Mouse (Mus musculus) ES-E14 (cell line): Measurements from ENCODE around the gene Ucp1. TPM values are rescaled to one million over a fixed set of nuclear protein-coding genes. Genes with fewer than 3 reads are reported as not detected.

Experiments used
- DNase-seq: peaks from one replicate; pipeline ENCODE4 v3.0.0-alpha.2; 2013; ENCODE audit warnings: low read depth, low spot score
- H3K27ac ChIP-seq: 2 replicates; pipeline ENCODE4 v1.5.1; 2012; ENCODE audit warnings: low read depth, mild to moderate bottlenecking, low read length, moderate library complexity, mixed read lengths; ENCODE audit not compliant: poor library complexity, insufficient read depth, severe bottlenecking
- H3K36me3 ChIP-seq: 2 replicates; pipeline ENCODE4 v1.6.1; 2012; ENCODE audit warnings: mild to moderate bottlenecking, low read length, moderate library complexity, mixed read lengths; ENCODE audit not compliant: control insufficient read depth, poor library complexity, insufficient read depth, severe bottlenecking
- H3K4me1 ChIP-seq, 2 experiments: fragments of 150-350 bp in 1 of 2; sonication (generic) in 1 of 2; 2 replicates each; pipeline ENCODE4 v1.6.1; 2012; ENCODE audit warnings: low read length in 2 of 2, mild to moderate bottlenecking in 1 of 2, mixed read lengths in 1 of 2; ENCODE audit not compliant: control insufficient read depth in 2 of 2, insufficient read depth in 2 of 2, poor library complexity in 1 of 2
- H3K4me3 ChIP-seq, 2 experiments: fragments of 150-350 bp in 1 of 2; sonication (generic) in 1 of 2; 2 replicates each; pipeline ENCODE4 v1.5.1; 2012; ENCODE audit warnings: low read length in 2 of 2, low read depth in 1 of 2, mild to moderate bottlenecking in 1 of 2, mixed read lengths in 1 of 2; ENCODE audit not compliant: insufficient read depth in 1 of 2, poor library complexity in 1 of 2, severe bottlenecking in 1 of 2
- H3K9ac ChIP-seq: 2 replicates; pipeline ENCODE4 v1.6.1; 2012; ENCODE audit warnings: low read depth, mild to moderate bottlenecking, low read length, mixed read lengths; ENCODE audit not compliant: poor library complexity, insufficient read depth, severe bottlenecking
- H3K9me3 ChIP-seq: fragments of 150-350 bp; sonication (generic); 2 replicates; pipeline ENCODE4 v1.6.1; 2012; ENCODE audit warnings: low read depth, mild to moderate bottlenecking, low read length; ENCODE audit not compliant: control insufficient read depth, insufficient read depth
- CHD2 ChIP-seq: IDR thresholded peaks from 2 replicates; pipeline ENCODE4 v1.6.1; 2014; ENCODE audit warnings: mild to moderate bottlenecking, low read depth, low read length, inconsistent platforms
- HCFC1 ChIP-seq: IDR thresholded peaks from 2 replicates; pipeline ENCODE4 v1.6.1; 2012; ENCODE audit warnings: low read length, inconsistent platforms, borderline replicate concordance; ENCODE audit not compliant: insufficient read depth
- MAFK ChIP-seq: IDR thresholded peaks from 2 replicates; pipeline ENCODE4 v1.6.1; 2014; ENCODE audit warnings: mild to moderate bottlenecking, low read depth, low read length, inconsistent platforms; ENCODE audit not compliant: insufficient read depth
- ZC3H11A ChIP-seq: IDR thresholded peaks from 2 replicates; pipeline ENCODE4 v1.6.1; 2012; ENCODE audit warnings: low read depth, mild to moderate bottlenecking, inconsistent platforms, low read length, borderline replicate concordance
- ZNF384 ChIP-seq: IDR thresholded peaks from 2 replicates; pipeline ENCODE4 v1.6.1; 2012; ENCODE audit warnings: low read depth, low read length, inconsistent platforms
- in situ Hi-C, 2 experiments: fragments of 600-800 bp; cut with MboI; formaldehyde crosslinking; loops; one replicate each; pipeline ENCODE4 v1.15.1; 2025; ENCODE audit warnings: low sequenced_read_pairs in 2 of 2, inconsistent platforms in 1 of 2; ENCODE audit not compliant: unreplicated experiment in 2 of 2
- total RNA-seq: library from RNA; depleted of rRNA; stranded (reverse); fragments of 300-350 nt; gene quantifications from 2 replicates; pipeline ENCODE4 v1.2.3, GENCODE M21; 2012

Ucp1 gene
- total RNA-seq, 1 experiment, result 0.13 TPM

DNA sequence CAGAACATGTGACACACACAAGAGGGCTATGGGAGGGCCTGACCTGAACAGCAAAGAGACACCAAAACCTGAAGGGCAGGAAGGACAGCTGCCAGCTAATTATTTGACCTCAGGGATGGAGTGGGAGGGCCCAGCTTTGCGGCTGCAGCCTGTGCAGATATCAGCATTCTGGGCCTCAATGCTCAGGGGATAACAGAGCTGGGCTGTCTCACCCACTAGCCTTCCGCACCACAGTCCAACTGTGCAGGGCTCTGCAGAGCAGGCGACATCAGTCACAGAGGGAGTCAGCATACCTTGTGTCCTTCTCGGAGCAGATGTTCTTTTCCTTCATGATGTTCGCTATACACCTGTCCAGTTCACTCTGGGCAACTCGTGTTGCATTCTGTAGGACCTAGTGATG, 32.2 kb downstream of the Ucp1 start:
- TF ChIP-seq HCFC1, result no peak
- TF ChIP-seq CHD2, result no peak
- TF ChIP-seq MAFK, result no peak
- no peak for TF ChIP-seq ZNF384
- TF ChIP-seq ZC3H11A, result no peak
- Histone ChIP-seq H3K4me1 (peaks cover 2 to 4% of the 10 kb centered on the region in 2 experiments; a peak in 1 of 4 replicates), H3K36me3 (peaks cover 5% of the 10 kb centered on the region; the same call in 1 of the 2 replicates), H3K27ac (no peak overlapping the region), H3K4me3 (no peak overlapping the region), H3K9ac (no peak overlapping the region), H3K9me3 (no peaks in the 10 kb centered on the region)
- in situ Hi-C loops, result no loop called here
- no peak for DNase-seq

DNA sequence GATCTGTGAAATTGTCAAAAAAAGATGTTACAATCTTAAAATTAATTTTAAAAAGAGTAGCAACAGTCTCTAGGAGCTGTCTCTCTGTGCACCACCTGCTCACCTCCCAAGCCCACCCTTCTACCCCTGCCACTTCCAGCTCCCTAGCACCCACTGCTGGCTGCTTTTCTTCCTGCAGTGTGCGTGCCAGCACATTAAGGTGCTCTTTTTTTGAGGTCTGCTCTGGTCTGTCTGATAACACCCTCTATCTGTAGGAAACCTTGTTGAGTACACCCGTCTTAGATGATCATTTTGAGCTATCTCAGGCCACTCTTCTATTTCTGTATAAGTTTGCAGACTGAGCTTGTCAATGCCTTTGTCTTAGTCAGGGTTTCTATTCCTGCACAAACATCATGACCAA, 32.9 kb downstream of the Ucp1 start:
- TF ChIP-seq MAFK, result no peak
- peak; percentile 71; the same call in 1 of the 2 replicates for TF ChIP-seq ZC3H11A
- no peak overlapping the region for H3K4me3 ChIP-seq

DNA sequence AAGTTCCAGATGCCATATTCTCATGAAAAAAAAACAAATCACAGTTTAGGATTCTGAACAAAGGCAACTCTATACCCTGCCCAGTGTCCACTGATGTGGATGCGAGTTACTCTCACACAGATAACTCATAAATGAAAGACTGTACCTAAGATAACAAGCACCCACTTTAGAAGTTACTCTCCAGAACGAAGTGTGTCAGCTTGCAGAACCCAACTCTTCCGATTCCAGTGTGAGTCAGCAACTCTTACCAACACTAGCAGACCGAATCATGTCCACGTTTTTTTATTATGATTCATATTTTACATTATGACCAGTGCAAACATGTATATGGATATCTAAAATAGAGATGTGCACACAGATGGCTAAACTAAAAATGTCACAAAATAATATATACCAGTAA, 37.7 kb downstream of the Ucp1 start:
- in situ Hi-C loops, result no loop called here
- TF ChIP-seq CHD2, result no peak
- no peak for TF ChIP-seq ZNF384
- H3K4me3 ChIP-seq, result no peak overlapping the region

More for the DNA sequence above, 32.9 kb downstream of the Ucp1 start:
- H3K4me1 ChIP-seq, result peaks cover 2 to 4% of the 10 kb centered on the region in 2 experiments; a peak in 1 of 4 replicates
- no peaks in the 10 kb centered on the region for H3K9me3 ChIP-seq
- peak; percentile 30 for DNase-seq
- H3K27ac ChIP-seq, result no peak overlapping the region
- H3K9ac ChIP-seq, result no peak overlapping the region
- in situ Hi-C loops, result no loop called here
- H3K36me3 ChIP-seq, result peaks cover 4% of the 10 kb centered on the region; the same call in 1 of the 2 replicates

DNA sequence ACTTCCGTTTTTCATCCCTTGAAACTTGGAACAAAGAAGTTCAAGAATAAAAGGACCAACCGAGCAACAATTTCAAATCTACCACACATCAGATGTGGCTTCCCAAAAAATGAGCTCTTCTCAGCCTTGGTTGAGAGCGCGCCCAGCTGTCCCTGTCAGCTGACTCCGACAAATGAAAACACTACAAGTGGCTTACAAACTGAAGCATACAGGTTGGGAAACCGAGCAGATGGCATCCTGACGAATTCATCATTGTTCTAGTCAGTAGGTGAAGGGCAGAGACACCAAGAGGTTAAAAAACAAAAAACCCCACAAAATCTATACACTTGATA, 41.4 kb downstream of the Ucp1 start:
- peak overlapping the region; percentile 75; the same call in 1 of the 2 replicates for H3K9ac ChIP-seq
- TF ChIP-seq ZC3H11A (no peak), HCFC1 (no peak)
- H3K4me3 ChIP-seq, result peak overlapping the region; percentile 83 to 88
- in situ Hi-C loops, result no loop called here
- H3K4me1 ChIP-seq, result no peaks in the 10 kb centered on the region
- no peaks in the 10 kb centered on the region for H3K36me3 ChIP-seq
- no peak overlapping the region for H3K27ac ChIP-seq
- H3K9me3 ChIP-seq, result no peaks in the 10 kb centered on the region
- no peak for DNase-seq

More for the DNA sequence above, 37.7 kb downstream of the Ucp1 start:
- Histone ChIP-seq H3K36me3 (no peaks in the 10 kb centered on the region), H3K9ac (no peak overlapping the region), H3K27ac (no peak overlapping the region), H3K9me3 (no peaks in the 10 kb centered on the region), H3K4me1 (no peaks in the 10 kb centered on the region)
- no peak for DNase-seq

DNA sequence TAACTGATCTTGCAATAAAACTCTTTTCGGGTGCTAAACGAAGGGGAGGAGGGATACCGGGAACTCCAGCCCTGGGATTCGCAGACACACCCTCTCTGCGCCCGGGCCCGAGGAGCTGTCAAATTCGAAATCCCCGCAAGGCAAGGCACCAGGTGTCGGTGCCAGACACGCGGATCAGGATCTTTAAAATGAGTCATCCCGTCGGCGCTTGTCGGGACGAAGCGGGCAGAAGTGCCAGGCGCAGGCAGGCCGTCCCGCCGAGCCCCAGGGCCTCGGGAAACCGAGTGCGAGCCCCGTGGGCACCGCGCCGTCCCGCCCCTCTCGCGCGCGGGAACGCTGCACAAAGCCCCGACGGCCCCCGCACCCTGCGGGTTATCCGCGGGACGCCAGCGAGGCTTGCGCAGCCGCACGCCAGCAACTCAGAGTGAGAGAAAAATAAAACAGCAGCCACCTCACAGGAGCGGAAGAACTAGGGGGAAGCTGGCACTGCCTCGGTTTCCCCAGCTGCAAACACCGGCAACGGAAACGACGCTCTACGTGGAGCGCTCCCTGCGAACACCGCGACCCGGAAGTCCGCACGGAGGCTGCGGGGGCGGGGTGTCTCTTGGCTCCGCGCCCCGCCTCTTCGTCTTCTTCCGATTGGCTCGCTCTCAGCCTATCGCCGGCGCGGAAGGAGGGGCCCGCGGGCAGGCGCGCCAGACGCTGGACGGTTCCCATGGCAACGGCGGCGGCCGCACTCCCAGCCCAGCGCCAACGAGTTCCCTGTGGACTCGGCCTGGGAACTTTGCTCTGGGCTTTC, 41.9 kb downstream of the Ucp1 start, which contains the start of gene Elmod2:
TSS of gene Elmod2 (minus strand) at position 588 of the 799 bp plus-strand sequence.
- H3K36me3 ChIP-seq, result no peaks in the 10 kb centered on the region
- peak within 1 kb of the TSS; percentile 75 for H3K9ac ChIP-seq
- no peaks in the 10 kb centered on the region for H3K9me3 ChIP-seq
- in situ Hi-C loops, result no loop called here
- no peak for TF ChIP-seq ZC3H11A
- TF ChIP-seq HCFC1, result 0 out of 2 replicates have a peak, but pooled peaks have one; percentile 17
- H3K4me3 ChIP-seq, result peak within 1 kb of the TSS; percentile 83 to 88
- peak; percentile 91 for DNase-seq
- peak within 1 kb of the TSS; percentile 5; the same call in 1 of the 2 replicates for H3K27ac ChIP-seq
- H3K4me1 ChIP-seq, result no peaks in the 10 kb centered on the region
